Mouse (Mus musculus) limb, embryonic 14.5 days (tissue): ENCODE measurements at regions not wholly inside any gene's neighbourhood (a gene's known extent, or its start where the extent isn't known, plus 50 kb on each side); places are given as distances from the start of the nearest gene placed in this dataset.

Experiments
- ATAC-seq: fragments of 200-750 bp; cut with Nextera tagmentation; 2 replicates; pipeline ENCODE4 v1.8.0; 2017; ENCODE audit warnings: low read depth, moderate number of reproducible peaks, moderate TSS enrichment; ENCODE audit not compliant: low FRiP score
- DNase-seq: peaks from one replicate; pipeline ENCODE4 v3.0.0-alpha.2; 2015; ENCODE audit warnings: low spot score
- H3K27ac ChIP-seq: fragments of 300-500 bp; sonication (generic); replicated peaks from 2 replicates; pipeline ENCODE4 v1.5.1; 2014; ENCODE audit warnings: low read depth, mild to moderate bottlenecking, low read length, moderate library complexity, mixed read lengths
- H3K27me3 ChIP-seq: fragments of 300-500 bp; sonication (generic); 2 replicates; pipeline ENCODE4 v1.6.1; 2014; ENCODE audit warnings: low read length, mixed read lengths; ENCODE audit not compliant: control insufficient read depth, insufficient read depth
- H3K36me3 ChIP-seq: fragments of 300-500 bp; sonication (generic); 2 replicates; pipeline ENCODE4 v1.6.1; 2014; ENCODE audit warnings: mild to moderate bottlenecking, low read length, moderate library complexity, mixed read lengths; ENCODE audit not compliant: control insufficient read depth, insufficient read depth
- H3K4me1 ChIP-seq: fragments of 300-500 bp; sonication (generic); 2 replicates; pipeline ENCODE4 v1.6.1; 2014; ENCODE audit warnings: antibody characterized with exemption, low read length, mixed read lengths; ENCODE audit not compliant: control insufficient read depth, insufficient read depth
- H3K4me2 ChIP-seq: fragments of 300-500 bp; sonication (generic); replicated peaks from 2 replicates; pipeline ENCODE4 v1.6.1; 2014; ENCODE audit warnings: low read depth, mild to moderate bottlenecking, low read length, moderate library complexity; ENCODE audit not compliant: severe bottlenecking
- H3K4me3 ChIP-seq: fragments of 300-500 bp; sonication (generic); replicated peaks from 2 replicates; pipeline ENCODE4 v1.5.1; 2014; ENCODE audit warnings: low read length
- H3K9ac ChIP-seq: fragments of 300-500 bp; sonication (generic); 2 replicates; pipeline ENCODE4 v1.6.1; 2014; ENCODE audit warnings: mild to moderate bottlenecking, low read depth, low read length, moderate library complexity; ENCODE audit not compliant: severe bottlenecking
- H3K9me3 ChIP-seq: fragments of 300-500 bp; sonication (generic); 2 replicates; pipeline ENCODE4 v1.6.1; 2016; ENCODE audit warnings: low read length; ENCODE audit not compliant: control insufficient read depth
- POLR2A ChIP-seq: fragments of 200-500 bp; IDR thresholded peaks from 2 replicates; pipeline ENCODE4 v1.8.0; 2012; ENCODE audit warnings: inconsistent platforms, mild to moderate bottlenecking, moderate library complexity, borderline replicate concordance; ENCODE audit not compliant: insufficient read depth, insufficient read length; ENCODE audit errors: extremely low read depth
- WGBS: fragments of 180-500 bp; shearing (Covaris S2); extraction: QIAGEN DNeasy Blood & Tissue Kit; methylation state at CpG from one replicate; pipeline ENCODE4 v1.1.7; 2014; 5-methylcytosine and 5-hydroxymethylcytosine counted together

DNA sequence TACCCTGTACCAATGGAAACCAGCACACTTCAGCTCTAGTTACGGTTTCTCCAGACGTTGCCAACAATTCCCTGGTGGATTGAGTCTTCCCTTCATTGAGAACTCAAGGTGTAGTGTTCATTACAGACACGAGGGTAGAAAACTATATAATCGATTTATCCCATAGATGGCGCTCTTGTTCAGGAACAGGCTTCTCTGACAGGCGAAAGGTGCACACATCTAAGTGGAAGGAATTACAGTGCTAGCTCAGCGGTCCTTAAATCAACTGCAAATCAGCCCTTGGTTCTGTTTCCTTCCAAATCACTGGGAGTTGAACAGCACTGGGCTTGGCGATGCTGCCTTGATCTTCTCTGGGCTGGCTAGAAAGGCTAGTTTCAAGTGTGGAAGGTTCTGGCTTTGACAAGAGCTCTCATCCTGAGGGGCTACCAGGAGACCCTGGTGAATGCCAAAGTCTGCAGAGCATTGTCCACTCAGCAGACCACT lies 161.1 kb downstream of the March11 start:
- no peak overlapping the region for H3K9ac ChIP-seq
- H3K4me3 ChIP-seq = no peak overlapping the region
- DNase-seq (peak; percentile 87), ATAC-seq (peak; percentile 67; the same call in 1 of the 2 replicates)
- 5% methylated on average over 8 of the region's 8 CpGs for WGBS
- H3K27me3 ChIP-seq = no peaks in the 10 kb centered on the region
- no peaks in the 10 kb centered on the region for H3K9me3 ChIP-seq
- 0 out of 2 replicates have a peak, but pooled peaks cover 2% of the 10 kb centered on the region for H3K4me1 ChIP-seq
- no peaks in the 10 kb centered on the region for H3K36me3 ChIP-seq
- H3K27ac ChIP-seq = no peak overlapping the region
- no peak for TF ChIP-seq POLR2A
- no peak overlapping the region for H3K4me2 ChIP-seq

DNA sequence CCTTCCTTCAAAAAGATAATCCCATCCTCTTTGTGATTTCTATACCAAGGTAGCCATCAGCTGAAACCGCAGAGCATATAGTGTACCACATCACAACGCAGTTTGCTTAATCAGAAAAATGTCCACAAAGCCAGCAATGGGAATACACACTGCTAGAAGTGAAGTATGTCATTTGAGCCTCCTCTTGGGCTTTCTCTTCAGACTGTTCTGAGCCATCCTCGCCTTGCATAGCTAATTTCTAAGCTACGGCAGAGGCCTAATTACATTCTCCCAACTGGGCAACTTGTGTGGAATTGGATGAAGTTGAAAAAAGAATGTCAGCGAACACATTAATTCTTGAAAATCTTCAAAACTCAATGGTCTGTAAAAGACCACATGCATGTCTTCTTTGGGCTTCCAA lies 178.5 kb downstream of the March11 start:
- no peak for ATAC-seq
- no peak for TF ChIP-seq POLR2A

More for the DNA sequence above, 178.5 kb downstream of the March11 start:
- no peak for DNase-seq
- WGBS = 65% methylated on average over 5 of the region's 5 CpGs
- no peak overlapping the region for H3K4me3 ChIP-seq
- H3K9ac ChIP-seq = no peak overlapping the region
- no peaks in the 10 kb centered on the region for H3K36me3 ChIP-seq
- H3K4me2 ChIP-seq = no peak overlapping the region
- no peak overlapping the region for H3K27ac ChIP-seq
- no peaks in the 10 kb centered on the region for H3K4me1 ChIP-seq
- no peaks in the 10 kb centered on the region for H3K27me3 ChIP-seq
- H3K9me3 ChIP-seq = no peaks in the 10 kb centered on the region
